Mouse (Mus musculus) yolk sac, embryonic 10.5 days (tissue): ENCODE measurements around the gene Acaa1b.

Source experiments
- DNase-seq: peaks from one replicate; pipeline ENCODE4 v3.0.0-alpha.2; 2017; ENCODE audit warnings: low spot score

Acaa1b gene

GRCm38 (mm10) chr9:119156278-119157201 is at the start of gene Acaa1b:
Gene Acaa1b, minus strand, starts transcription at chr9:119157093.
- DNase-seq: peak; percentile 83

- DNase-seq: no peak
Measured at GRCm38 (mm10) chr9:119206666-119207065, 49.8 kb upstream of the Acaa1b start.

DNA sequence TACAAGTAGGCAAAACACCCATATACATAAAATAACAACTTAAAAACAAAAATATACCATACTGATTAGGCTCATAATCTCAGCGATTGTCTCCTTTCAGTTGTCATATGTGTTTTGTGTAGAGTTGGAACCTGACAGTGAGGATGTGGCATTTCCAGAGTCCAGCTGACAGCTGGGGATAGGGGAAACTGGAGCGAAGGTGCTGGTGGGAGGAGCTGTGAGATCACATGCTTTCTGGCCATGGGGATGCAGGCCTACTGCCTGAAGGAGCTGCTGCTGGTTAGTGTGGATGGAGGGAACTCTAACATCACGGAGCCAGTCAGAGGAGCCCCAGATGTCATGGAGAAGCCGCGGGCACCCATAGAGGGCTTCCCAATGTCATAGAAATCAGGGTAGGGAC is 48.9 kb upstream of the Acaa1b start:
- no peak for DNase-seq

- no peak for DNase-seq
Measured at GRCm38 (mm10) chr9:119203617-119204016, 46.7 kb upstream of the Acaa1b start.

GRCm38 (mm10) chr9:119201653-119202052 is 44.8 kb upstream of the Acaa1b start:
- DNase-seq: no peak

DNA sequence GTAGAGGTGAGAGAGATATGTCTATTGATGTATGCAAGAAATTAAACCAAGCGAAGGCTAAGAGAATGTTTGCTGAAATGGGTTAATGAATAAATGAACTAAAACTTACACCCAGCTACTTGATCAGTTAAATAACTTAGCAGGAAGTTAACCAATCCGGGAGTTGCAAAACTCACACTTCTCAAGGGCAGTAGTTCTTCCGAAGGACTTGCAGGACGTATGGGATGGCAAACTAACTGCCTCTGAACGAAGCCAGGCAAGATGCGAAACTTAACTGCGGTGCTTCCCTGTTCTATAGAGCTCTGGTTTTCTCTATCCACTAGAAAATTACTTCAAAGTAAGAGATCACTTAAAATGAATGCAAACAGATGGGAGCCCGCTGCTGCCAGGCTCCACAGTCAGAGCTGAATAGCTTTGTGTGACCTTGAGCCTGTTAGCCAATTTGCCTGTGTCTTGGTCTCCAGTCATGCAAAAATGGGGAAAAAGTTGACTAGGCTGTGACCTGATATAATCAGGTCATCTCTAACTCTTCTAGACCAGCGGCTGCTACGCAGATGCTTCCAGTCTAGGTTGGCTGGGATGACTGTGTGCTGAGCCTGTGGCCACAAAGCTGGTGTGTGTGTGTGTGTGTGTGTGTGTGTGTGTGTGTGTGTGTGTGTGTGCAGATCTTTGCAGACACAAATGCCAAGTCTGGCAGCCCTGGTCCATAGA is 42.4 kb upstream of the Acaa1b start:
- DNase-seq: no peak

GRCm38 (mm10) chr9:119192202-119192990 is 35.5 kb upstream of the Acaa1b start:
- peak; percentile 63 for DNase-seq

DNA sequence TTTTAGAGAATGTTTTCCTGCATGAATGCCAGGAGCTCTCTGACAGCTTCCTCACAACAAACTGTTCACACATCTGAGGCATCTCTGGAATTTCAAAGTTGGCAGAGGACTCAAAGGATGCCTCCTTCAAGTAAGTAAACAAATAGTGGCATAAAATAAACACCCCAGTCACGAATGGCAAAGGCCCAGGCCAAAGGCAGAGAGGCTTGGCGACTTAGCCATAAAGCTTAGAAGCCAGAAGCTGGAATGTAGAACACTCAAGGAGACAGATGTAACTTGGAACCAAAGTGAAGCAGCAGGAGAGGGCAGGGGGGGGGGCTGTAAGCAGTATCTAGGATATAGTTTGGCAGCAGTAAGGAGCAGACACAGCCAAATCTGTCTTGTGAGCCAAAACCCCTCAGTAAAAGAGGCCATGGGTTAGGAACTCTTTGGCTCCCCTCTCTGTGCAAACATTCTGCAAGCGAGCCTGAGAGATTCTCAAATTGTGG is 24.4 kb upstream of the Acaa1b start:
- DNase-seq: peak; percentile 26

- DNase-seq: no peak
Measured at GRCm38 (mm10) chr9:119179292-119179691, 22.4 kb upstream of the Acaa1b start.

GRCm38 (mm10) chr9:119167608-119168007 is 10.7 kb upstream of the Acaa1b start:
- no peak for DNase-seq

DNA sequence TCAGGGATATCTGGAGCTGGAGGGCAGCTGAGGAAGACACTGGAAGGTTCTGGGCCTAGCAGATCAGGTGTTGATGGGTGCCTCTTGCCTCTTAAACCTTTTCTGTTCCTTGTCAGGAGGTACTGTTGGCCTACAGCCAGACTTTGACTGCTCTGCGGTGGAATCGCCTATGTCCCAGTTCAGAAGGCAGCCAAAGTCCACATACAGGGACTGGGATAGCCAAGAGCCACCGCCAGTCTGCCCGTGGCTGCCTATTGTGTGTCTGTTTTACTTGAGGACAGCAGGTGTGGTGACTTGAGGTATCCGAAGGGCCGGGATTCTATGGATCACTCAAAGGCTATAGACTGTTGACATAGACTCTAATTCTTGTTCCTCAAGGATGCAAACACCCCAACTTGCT is 8.7 kb upstream of the Acaa1b start:
- no peak for DNase-seq

DNA sequence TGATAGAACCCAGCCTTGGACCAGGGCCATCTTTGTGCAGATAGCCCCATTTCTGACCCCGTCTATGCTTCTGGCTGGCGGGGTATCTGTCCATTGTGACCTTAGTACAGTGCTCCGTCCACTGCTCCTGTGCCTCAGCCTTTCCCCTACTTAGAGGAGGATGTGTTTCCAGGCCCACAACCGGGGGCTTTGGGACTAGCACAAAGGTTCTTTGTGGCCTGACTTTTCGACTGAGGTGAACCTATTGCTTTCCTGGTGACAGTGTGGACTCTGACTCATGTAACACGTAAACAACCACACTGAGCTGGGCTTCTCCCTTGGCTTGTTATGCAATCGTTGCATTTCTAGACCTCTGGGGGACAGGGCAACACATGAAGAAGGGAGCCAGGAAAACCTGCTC is 7.8 kb upstream of the Acaa1b start:
- peak; percentile 59 for DNase-seq

- no peak for DNase-seq
Measured at GRCm38 (mm10) chr9:119160689-119161088, 3.8 kb upstream of the Acaa1b start.

DNA sequence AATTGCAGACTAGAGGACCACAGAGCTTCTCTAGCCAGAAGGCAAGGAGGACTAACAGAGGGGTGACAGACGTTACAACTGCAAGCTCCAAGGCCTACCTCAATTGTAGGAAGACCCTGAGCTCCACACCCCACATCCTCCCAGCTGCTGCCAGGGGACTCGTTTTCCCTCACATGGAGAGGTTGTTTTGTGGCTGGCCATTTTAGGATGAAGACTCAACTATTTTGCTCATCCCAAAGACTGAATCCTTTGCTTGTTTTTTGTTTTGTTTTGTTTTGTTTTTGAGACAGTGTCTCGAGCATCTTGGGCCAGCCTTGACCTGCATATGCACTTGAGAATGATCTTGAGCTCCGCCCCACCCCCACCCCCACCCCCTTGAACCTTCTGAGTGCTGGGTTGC is 2.0 kb upstream of the Acaa1b start, which contains the start of gene Gm47289:
TSS of gene Gm47289 (plus strand) at position 301 of the 400 bp plus-strand sequence.
- no peak for DNase-seq

DNA sequence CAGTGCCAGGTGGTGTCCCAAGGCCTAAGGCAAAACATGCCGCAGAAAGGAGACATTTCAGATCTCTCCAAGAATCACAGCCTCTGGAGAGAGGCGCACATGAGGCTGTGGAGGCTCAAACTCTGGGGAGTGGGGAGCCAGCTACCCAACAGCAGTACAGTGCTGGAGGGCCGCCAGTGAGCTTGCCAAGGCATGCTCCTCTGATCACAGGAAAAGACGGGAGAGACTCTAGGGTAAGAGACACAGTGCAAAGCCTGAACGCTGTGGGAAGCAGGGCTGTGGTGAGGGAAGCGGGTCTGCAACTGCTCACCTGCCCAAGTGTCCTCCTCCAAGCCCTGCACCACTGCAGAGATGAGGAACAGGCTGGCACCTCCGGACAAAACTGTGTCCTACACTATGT is 1.1 kb downstream of the Acaa1b start:
- no peak for DNase-seq

- no peak for DNase-seq
Measured at GRCm38 (mm10) chr9:119155416-119155815, 1.5 kb downstream of the Acaa1b start.

DNA sequence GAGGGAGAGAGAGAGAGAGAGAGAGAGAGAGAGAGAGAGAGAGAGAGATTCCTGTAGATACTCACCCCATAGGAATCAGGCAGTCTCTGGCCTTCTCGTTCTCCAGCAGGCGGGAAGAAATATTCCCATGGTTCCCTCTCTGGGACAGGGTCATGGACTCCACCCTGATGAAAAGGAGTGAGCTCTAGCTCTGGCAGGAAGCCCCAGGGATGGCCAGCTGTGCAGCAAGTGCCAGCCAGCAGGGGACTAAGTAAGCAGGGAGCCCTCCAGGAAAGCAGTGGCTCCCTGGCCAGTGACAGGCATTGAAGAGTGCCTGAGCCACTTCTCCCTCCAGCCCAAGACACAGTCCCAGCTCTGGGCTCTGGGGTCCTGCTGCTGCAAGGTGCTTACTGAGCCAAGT is 5.1 kb downstream of the Acaa1b start:
- DNase-seq: no peak

GRCm38 (mm10) chr9:119149601-119150000 is 7.3 kb downstream of the Acaa1b start:
- DNase-seq: peak; percentile 70

- no peak for DNase-seq
Measured at GRCm38 (mm10) chr9:119146098-119146770, 10.7 kb downstream of the Acaa1b start.

- no peak for DNase-seq
Measured at GRCm38 (mm10) chr9:119145638-119146037, 11.3 kb downstream of the Acaa1b start.

- no peak for DNase-seq
Measured at GRCm38 (mm10) chr9:119145137-119145536, 11.8 kb downstream of the Acaa1b start.

DNA sequence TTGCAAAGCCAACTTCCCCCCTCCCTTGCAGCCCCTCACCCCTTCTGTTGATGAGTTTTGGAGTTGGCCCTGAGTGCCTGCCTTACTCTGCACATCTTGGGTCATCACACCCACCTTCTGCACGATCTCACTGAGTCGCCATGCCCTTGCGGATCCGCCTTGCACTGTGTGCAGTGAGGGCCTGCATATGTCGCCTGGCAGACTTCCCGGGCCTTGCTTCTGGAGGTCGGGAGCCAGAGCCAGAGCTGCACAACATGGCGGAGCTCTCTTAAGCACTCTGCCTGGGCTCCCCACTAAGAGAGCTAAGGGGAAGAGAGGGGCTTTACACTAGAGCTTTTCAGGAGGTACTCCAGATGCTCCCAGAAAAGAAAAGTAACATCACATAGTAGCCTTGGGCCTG is 12.2 kb downstream of the Acaa1b start:
- DNase-seq: no peak
